Mouse (Mus musculus): ENCODE measurements around the gene Sall4. TPM values are rescaled to one million over a fixed set of nuclear protein-coding genes. Genes with fewer than 3 reads are reported as not detected.
A peak's percentile ranks its signal among the peaks of the same experiment; 100 is the strongest.

Gene Sall4
- 1 to 10 TPM; 1.7 to 2.3 TPM for total RNA-seq (2021)

- intact Hi-C loops (cut with DNase I): loop anchor here (10.0 kb wide), 1 partner anchor 107 kb away; no protein-coding TSS in a partner anchor
- no peak for DNase-seq
These were observed at the start of gene Sall4 for GRCm38 (mm10) chr2:168767582-168767981. TSS of gene Sall4 (minus strand) at chr2:168767943.

- intact Hi-C loops (cut with DNase I): no loop called here
- no peak for DNase-seq
These were observed 45.5 kb upstream of the Sall4 start for GRCm38 (mm10) chr2:168813243-168813642.

GRCm38 (mm10) chr2:168809895-168810294, 42.2 kb upstream of the Sall4 start:
- intact Hi-C loops (cut with DNase I): no loop called here
- no peak for DNase-seq

- intact Hi-C loops (cut with DNase I): no loop called here
- DNase-seq: no peak
These were observed 39.9 kb upstream of the Sall4 start for GRCm38 (mm10) chr2:168807681-168808080.

- no peak for DNase-seq
- intact Hi-C loops (cut with DNase I): no loop called here
These were observed 36.1 kb upstream of the Sall4 start for GRCm38 (mm10) chr2:168803849-168804248.

- no peak for DNase-seq
These were observed 31.6 kb upstream of the Sall4 start for GRCm38 (mm10) chr2:168799326-168799725.

GRCm38 (mm10) chr2:168798921-168799320, 31.2 kb upstream of the Sall4 start:
- intact Hi-C loops (cut with DNase I): no loop called here
- no peak for DNase-seq

More at GRCm38 (mm10) chr2:168799326-168799725, 31.6 kb upstream of the Sall4 start:
- intact Hi-C loops (cut with DNase I): no loop called here

GRCm38 (mm10) chr2:168791115-168791802, 23.5 kb upstream of the Sall4 start:
- intact Hi-C loops (cut with DNase I): no loop called here
- no peak for DNase-seq

- no peak for DNase-seq
These were observed 18.4 kb upstream of the Sall4 start for GRCm38 (mm10) chr2:168786174-168786573.

GRCm38 (mm10) chr2:168780596-168780995, 12.9 kb upstream of the Sall4 start:
- intact Hi-C loops (cut with DNase I): no loop called here

More at GRCm38 (mm10) chr2:168786174-168786573, 18.4 kb upstream of the Sall4 start:
- intact Hi-C loops (cut with DNase I): no loop called here

GRCm38 (mm10) chr2:168780024-168780423, 12.3 kb upstream of the Sall4 start:
- DNase-seq: no peak
- intact Hi-C loops (cut with DNase I): no loop called here

More at GRCm38 (mm10) chr2:168780596-168780995, 12.9 kb upstream of the Sall4 start:
- no peak for DNase-seq

GRCm38 (mm10) chr2:168777481-168777880, 9.7 kb upstream of the Sall4 start:
- intact Hi-C loops (cut with DNase I): no loop called here
- DNase-seq: no peak

GRCm38 (mm10) chr2:168776238-168776637, 8.5 kb upstream of the Sall4 start:
- DNase-seq: no peak
- intact Hi-C loops (cut with DNase I): no loop called here

- DNase-seq: no peak
- intact Hi-C loops (cut with DNase I): loop anchor here (10.0 kb wide), 1 partner anchor 106 kb away; no protein-coding TSS in a partner anchor
These were observed 1.5 kb upstream of the Sall4 start for GRCm38 (mm10) chr2:168769259-168769658.

GRCm38 (mm10) chr2:168766538-168767361, 993 bp downstream of the Sall4 start:
- intact Hi-C loops (cut with DNase I): loop anchor here (10.0 kb wide), 1 partner anchor 108 kb away; no protein-coding TSS in a partner anchor
- peak; percentile 47 to 54 for DNase-seq

GRCm38 (mm10) chr2:168765696-168766537, 1.8 kb downstream of the Sall4 start:
- DNase-seq: peak; percentile 33 to 51
- intact Hi-C loops (cut with DNase I): loop anchor here (10.0 kb wide), 1 partner anchor 109 kb away; no protein-coding TSS in a partner anchor

GRCm38 (mm10) chr2:168765065-168765681, 2.6 kb downstream of the Sall4 start:
- DNase-seq: peak; percentile 76 to 78
- intact Hi-C loops (cut with DNase I): loop anchor here (10.0 kb wide), 1 partner anchor 110 kb away; no protein-coding TSS in a partner anchor

- intact Hi-C loops (cut with DNase I): loop anchor here (10.0 kb wide), 1 partner anchor 110 kb away; no protein-coding TSS in a partner anchor
- DNase-seq: no peak
These were observed 3.3 kb downstream of the Sall4 start for GRCm38 (mm10) chr2:168764460-168764867.

- intact Hi-C loops (cut with DNase I): loop anchor here (10.0 kb wide), 1 partner anchor 111 kb away; no protein-coding TSS in a partner anchor
- no peak for DNase-seq
These were observed 4.0 kb downstream of the Sall4 start for GRCm38 (mm10) chr2:168763785-168764184.

- no peak for DNase-seq
- intact Hi-C loops (cut with DNase I): loop anchor here (10.0 kb wide), 1 partner anchor 112 kb away; no protein-coding TSS in a partner anchor
These were observed 5.3 kb downstream of the Sall4 start for GRCm38 (mm10) chr2:168762411-168762815.

All from heart, postnatal 10 days (tissue).